Mouse (Mus musculus): ENCODE results near the gene Asic2.

DNA sequence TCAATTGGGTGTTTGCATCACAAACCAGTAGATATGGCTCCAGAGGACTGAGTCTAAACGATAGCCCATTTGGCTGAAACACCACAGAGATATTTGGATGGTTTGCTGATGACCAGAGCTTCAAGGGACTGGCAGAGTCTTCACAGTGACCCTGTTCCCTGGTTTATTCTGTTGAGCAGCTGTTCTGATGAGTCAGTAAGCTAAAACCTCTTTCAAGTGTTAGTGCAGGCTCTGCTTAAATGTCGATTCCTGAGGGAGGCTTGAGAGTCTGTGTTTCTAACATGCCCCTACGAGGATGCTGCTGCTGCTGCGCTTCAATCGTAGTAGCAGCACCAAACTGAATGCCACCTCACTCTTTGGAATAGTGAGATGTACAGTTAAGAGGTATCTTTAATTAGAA is 640.2 kb downstream of the Asic2 start:
- TF ChIP-seq GATA1 (IDR thresholded peaks at IDR 0.05; ENCODE audit: low read depth, low read length) (no peak), CTCF (IDR thresholded peaks at IDR 0.05 in 2 of 3, conservative IDR thresholded peaks at IDR 0.05 in 1 of 3; ENCODE audit: control insufficient read depth in 1 of 3, insufficient read depth in 1 of 3, low read depth in 2 of 3, low read length in 3 of 3, poor library complexity in 1 of 3, severe bottlenecking in 1 of 3) (no peak)
